Mouse (Mus musculus) thymus, adult 2 months (tissue): Measurements from ENCODE around the gene Bola2. TPM values are rescaled to one million over a fixed set of nuclear protein-coding genes. Genes with fewer than 3 reads are reported as not detected.
A peak's percentile ranks its signal among the peaks of the same experiment; 100 is the strongest.

Source experiments
- DNase-seq: peaks from one replicate; pipeline ENCODE4 v3.0.0; 2021
- H3K27ac ChIP-seq: fragments of 200-500 bp; 2 replicates; pipeline ENCODE4 v1.5.1; 2012; ENCODE audit warnings: low read length, control low read depth; ENCODE audit not compliant: control insufficient read depth, insufficient read depth
- H3K27me3 ChIP-seq: fragments of 200-500 bp; 2 replicates; pipeline ENCODE4 v1.6.1; 2012; ENCODE audit warnings: mild to moderate bottlenecking, low read length, moderate library complexity, mixed read lengths; ENCODE audit not compliant: control insufficient read depth, insufficient read depth
- H3K36me3 ChIP-seq: fragments of 200-500 bp; 2 replicates; pipeline ENCODE4 v1.6.1; 2012; ENCODE audit warnings: mild to moderate bottlenecking, low read length, moderate library complexity; ENCODE audit not compliant: control insufficient read depth, insufficient read depth
- H3K4me1 ChIP-seq: fragments of 200-500 bp; replicated peaks from 2 replicates; pipeline ENCODE4 v1.6.1; 2012; ENCODE audit warnings: low read length; ENCODE audit not compliant: control insufficient read depth, insufficient read depth
- H3K4me3 ChIP-seq: fragments of 200-500 bp; 2 replicates; pipeline ENCODE4 v1.5.1; 2012; ENCODE audit warnings: mild to moderate bottlenecking, low read length, control low read depth, moderate library complexity; ENCODE audit not compliant: control insufficient read depth, insufficient read depth
- CTCF ChIP-seq: fragments of 200-500 bp; IDR thresholded peaks from 2 replicates; pipeline ENCODE4 v1.5.1; 2012; ENCODE audit warnings: mild to moderate bottlenecking, control low read depth, low read length, moderate library complexity, borderline replicate concordance; ENCODE audit not compliant: control insufficient read depth, poor library complexity, insufficient read depth; ENCODE audit errors: extremely low read depth
- POLR2A ChIP-seq: fragments of 200-500 bp; IDR thresholded peaks from 2 replicates; pipeline ENCODE4 v1.6.1; 2012; ENCODE audit warnings: mild to moderate bottlenecking, low read length, control low read depth, moderate library complexity; ENCODE audit not compliant: control insufficient read depth, poor library complexity, insufficient read depth; ENCODE audit errors: extremely low read depth
- WGBS: fragments of 180-500 bp; shearing (Covaris S2); methylation state at CpG from one replicate; pipeline ENCODE4 v1.1.7; 2018; 5-methylcytosine and 5-hydroxymethylcytosine counted together
- polyA plus RNA-seq: library from polyadenylated mRNA; depleted of rRNA; stranded (reverse); fragments of >200 nt; gene quantifications from 2 replicates; pipeline ENCODE4 v1.2.3, GENCODE M21; 2012

Bola2 gene
- polyA plus RNA-seq, 1 experiment: 51.3 TPM

- Histone ChIP-seq H3K27me3 (no peaks in the 10 kb centered on the region), H3K4me1 (peaks cover 5% of the 10 kb centered on the region), H3K27ac (peak overlapping the region; percentile 61), H3K36me3 (no peaks in the 10 kb centered on the region), H3K4me3 (no peak overlapping the region)
- WGBS: 45% methylated on average over 3 of the region's 3 CpGs
- TF ChIP-seq POLR2A: no peak
- no peak for TF ChIP-seq CTCF
- peak; percentile 16 for DNase-seq
These were observed 39.5 kb upstream of the Bola2 start for GRCm38 (mm10) chr7:126655695-126656094.

GRCm38 (mm10) chr7:126657522-126657921, 37.7 kb upstream of the Bola2 start:
- H3K27me3 ChIP-seq: no peaks in the 10 kb centered on the region
- no peak overlapping the region for H3K4me3 ChIP-seq
- H3K36me3 ChIP-seq: no peaks in the 10 kb centered on the region; the same call in 1 of the 2 replicates
- no peak for TF ChIP-seq CTCF
- no peak for TF ChIP-seq POLR2A
- no peak for DNase-seq
- WGBS: 75% methylated on average over 1 of the region's 1 CpGs
- H3K4me1 ChIP-seq: peaks cover 5% of the 10 kb centered on the region
- H3K27ac ChIP-seq: no peak overlapping the region

- DNase-seq: no peak
- TF ChIP-seq POLR2A (no peak), CTCF (no peak)
These were observed 35.4 kb upstream of the Bola2 start for GRCm38 (mm10) chr7:126659771-126660170.

GRCm38 (mm10) chr7:126663646-126664045, 31.6 kb upstream of the Bola2 start:
- TF ChIP-seq POLR2A (no peak), CTCF (no peak)
- Histone ChIP-seq H3K27ac (peak overlapping the region; percentile 33; the same call in 1 of the 2 replicates), H3K4me1 (0 out of 2 replicates have a peak, but pooled peaks cover 2% of the 10 kb centered on the region), H3K36me3 (peaks cover 23% of the 10 kb centered on the region), H3K4me3 (no peak overlapping the region), H3K27me3 (no peaks in the 10 kb centered on the region)
- WGBS: 86% methylated on average over 8 of the region's 8 CpGs
- no peak for DNase-seq

More at GRCm38 (mm10) chr7:126659771-126660170, 35.4 kb upstream of the Bola2 start:
- Histone ChIP-seq H3K27me3 (no peaks in the 10 kb centered on the region), H3K4me3 (no peak overlapping the region), H3K36me3 (peaks cover 16% of the 10 kb centered on the region), H3K27ac (no peak overlapping the region), H3K4me1 (peaks cover 5% of the 10 kb centered on the region)
- WGBS: 96% methylated on average over 3 of the region's 3 CpGs

- H3K36me3 ChIP-seq: peaks cover 23% of the 10 kb centered on the region
- DNase-seq: no peak
- 98% methylated on average over 3 of the region's 3 CpGs for WGBS
- H3K27ac ChIP-seq: no peak overlapping the region
- no peak overlapping the region for H3K4me3 ChIP-seq
- no peaks in the 10 kb centered on the region for H3K27me3 ChIP-seq
- H3K4me1 ChIP-seq: 0 out of 2 replicates have a peak, but pooled peaks cover 2% of the 10 kb centered on the region
- TF ChIP-seq POLR2A: no peak
- TF ChIP-seq CTCF: no peak
These were observed 29.9 kb upstream of the Bola2 start for GRCm38 (mm10) chr7:126665269-126665668.

GRCm38 (mm10) chr7:126667495-126668090, 27.6 kb upstream of the Bola2 start:
- TF ChIP-seq CTCF: no peak
- no peak for TF ChIP-seq POLR2A
- H3K36me3 ChIP-seq: peaks cover 25% of the 10 kb centered on the region
- no peak overlapping the region for H3K4me3 ChIP-seq
- H3K4me1 ChIP-seq: 0 out of 2 replicates have a peak, but pooled peaks cover 2% of the 10 kb centered on the region
- 70% methylated on average over 9 of the region's 9 CpGs for WGBS
- H3K27me3 ChIP-seq: no peaks in the 10 kb centered on the region
- H3K27ac ChIP-seq: no peak overlapping the region
- no peak for DNase-seq
